Mouse (Mus musculus) c-Kit-positive CD71-negative TER-119-negative erythroid progenitor cells, embryonic 14.5 days (primary cell): ENCODE measurements around the gene Gh.
"Not testable (repeated sequence)": the region's sequence is repeated elsewhere in the genome, so short reads cannot be mapped to it uniquely, and the experiment has no call there.

Source experiments
- DNase-seq: peaks from one replicate; pipeline ENCODE4 v3.0.0-alpha.2; 2013; ENCODE audit warnings: low read depth

Gene Gh

DNA sequence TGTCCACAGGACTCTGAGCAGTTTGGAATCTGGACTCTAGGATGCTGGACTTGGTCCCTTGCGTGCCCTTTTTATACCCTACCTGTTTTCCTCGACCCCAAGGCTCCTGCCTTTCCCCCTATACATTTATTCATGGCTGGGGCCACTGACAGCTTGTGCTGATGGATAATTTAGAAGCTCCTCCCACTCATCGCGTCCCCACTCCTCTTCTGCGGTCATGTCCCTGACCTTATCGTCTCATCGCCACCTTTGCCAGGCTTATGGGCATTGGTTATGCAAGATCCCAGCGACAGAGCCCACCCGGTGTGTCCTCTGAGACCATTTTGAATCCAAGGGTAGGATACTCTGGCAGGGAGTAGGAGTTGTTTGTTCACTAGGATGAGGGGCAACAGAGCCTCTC is at the start of gene Gh:
Gh (minus strand) TSS at position 101 of the 400 bp plus-strand sequence.
- DNase-seq, result no peak

- DNase-seq, result no peak
These were observed 49.6 kb upstream of the Gh start for GRCm38 (mm10) chr11:106351253-106351652.

DNA sequence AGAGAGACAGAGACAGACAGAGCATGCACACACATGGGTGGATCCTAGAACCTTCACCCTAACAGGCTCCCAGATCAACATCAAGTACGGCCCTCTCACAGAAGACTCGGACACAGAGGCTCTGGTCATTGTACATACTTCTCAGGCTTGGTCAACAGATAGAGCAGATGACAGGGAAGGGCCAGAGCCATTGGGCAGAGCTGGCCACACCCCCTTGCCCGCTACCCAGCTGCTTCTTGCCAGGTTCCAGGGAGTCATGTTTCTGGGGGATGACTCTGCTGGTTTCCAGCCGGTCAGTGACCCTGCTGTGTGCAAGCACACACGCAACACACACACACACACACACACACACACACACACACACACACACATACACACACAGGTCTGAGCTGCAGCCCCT is 49.2 kb upstream of the Gh start:
- DNase-seq, result no peak

- no peak for DNase-seq
These were observed 48.1 kb upstream of the Gh start for GRCm38 (mm10) chr11:106349772-106350171.

GRCm38 (mm10) chr11:106344910-106345309 is 43.2 kb upstream of the Gh start:
- no peak for DNase-seq

DNA sequence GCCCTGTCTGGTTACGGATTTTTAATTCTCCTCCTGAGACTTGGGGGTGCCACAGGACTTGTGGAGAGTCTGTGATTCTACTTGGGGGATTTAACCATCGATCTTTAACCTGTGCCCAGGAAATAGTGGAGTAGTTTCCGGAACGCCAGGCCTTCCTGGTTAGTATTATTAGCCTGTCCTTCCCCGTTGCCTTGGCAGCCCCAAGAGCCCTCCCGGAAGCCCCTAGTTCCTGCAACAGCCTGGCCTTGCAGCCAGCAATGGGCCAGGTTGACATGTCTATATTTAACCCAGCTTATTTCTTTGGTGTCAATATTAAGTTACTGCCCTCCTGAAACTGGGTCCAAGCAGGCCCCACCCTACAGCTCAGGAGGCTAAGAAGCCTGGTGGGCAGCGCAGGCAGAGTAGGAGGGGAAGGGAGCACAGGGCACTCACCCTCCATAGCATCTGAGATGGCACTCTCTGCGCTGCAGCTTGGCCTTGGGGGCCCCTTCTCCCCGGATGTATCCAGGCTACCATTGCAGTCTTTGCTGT is 39.4 kb upstream of the Gh start:
- no peak for DNase-seq

GRCm38 (mm10) chr11:106339323-106339722 is 37.7 kb upstream of the Gh start:
- DNase-seq, result not testable (repeated sequence)

- DNase-seq, result no peak
These were observed 37.2 kb upstream of the Gh start for GRCm38 (mm10) chr11:106338870-106339269.

DNA sequence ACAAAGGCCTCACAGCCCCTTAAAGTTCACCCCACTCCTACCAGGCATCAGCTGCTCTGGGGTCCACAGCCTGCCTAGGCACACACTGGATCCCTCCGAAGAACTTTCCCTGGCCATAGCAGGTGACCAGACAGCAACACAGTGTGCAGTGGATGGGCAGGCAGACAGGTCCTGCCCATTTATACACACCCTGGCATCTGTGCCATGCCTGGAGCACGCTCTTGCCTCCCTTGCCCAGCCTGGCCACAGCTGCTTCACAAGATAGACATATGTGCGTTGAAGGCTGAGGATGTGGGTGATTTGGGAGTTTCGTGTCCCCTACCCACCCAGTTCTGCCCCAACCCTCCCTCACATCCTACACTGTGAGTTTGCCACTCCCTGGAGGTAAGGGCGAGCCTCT is 36.4 kb upstream of the Gh start:
- no peak for DNase-seq

- DNase-seq, result no peak
These were observed 32.4 kb upstream of the Gh start for GRCm38 (mm10) chr11:106334066-106334465.

DNA sequence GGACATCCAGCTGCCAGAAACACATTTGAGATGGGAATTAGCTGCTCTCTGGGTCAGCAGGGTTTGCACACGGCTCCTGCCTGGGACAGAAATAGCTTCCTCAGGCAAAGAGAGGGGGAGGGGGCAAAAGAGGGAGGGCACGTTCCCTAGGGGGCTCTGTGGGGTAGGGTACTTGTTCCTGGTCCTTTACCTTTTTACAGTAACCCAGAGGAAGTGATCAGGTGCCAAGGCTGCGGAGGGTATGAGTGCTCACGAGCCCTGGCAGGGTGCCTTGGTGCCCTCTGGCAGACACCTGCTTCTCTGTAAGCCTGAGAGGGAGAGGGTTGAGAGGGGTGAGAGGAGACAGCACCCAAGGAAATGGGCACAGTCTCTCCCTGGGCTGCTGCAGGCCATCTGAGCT is 30.8 kb upstream of the Gh start:
- no peak for DNase-seq

DNA sequence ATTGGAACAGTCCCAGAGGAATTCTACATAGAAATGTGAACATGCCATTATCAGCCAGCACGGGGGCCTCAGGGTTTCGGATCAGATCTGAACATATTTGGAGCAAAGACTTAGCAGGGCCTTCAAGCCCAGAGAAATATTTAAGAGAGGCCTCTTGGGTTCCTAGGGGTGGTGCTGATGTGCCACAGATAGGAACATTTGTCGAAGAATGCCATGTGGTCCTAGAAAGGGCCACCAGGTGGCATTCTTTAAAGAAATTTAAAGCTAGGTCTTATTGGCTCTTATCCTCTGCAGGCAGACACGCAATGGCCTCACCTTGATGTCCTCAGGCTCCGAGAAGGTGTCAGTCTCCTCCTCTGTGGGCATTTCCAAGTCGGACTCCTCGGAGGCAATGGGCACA is 28.0 kb upstream of the Gh start:
- DNase-seq, result peak; percentile 54

- DNase-seq, result no peak
These were observed 27.5 kb upstream of the Gh start for GRCm38 (mm10) chr11:106329128-106329527.

GRCm38 (mm10) chr11:106328521-106328920 is 26.9 kb upstream of the Gh start:
- DNase-seq, result no peak

DNA sequence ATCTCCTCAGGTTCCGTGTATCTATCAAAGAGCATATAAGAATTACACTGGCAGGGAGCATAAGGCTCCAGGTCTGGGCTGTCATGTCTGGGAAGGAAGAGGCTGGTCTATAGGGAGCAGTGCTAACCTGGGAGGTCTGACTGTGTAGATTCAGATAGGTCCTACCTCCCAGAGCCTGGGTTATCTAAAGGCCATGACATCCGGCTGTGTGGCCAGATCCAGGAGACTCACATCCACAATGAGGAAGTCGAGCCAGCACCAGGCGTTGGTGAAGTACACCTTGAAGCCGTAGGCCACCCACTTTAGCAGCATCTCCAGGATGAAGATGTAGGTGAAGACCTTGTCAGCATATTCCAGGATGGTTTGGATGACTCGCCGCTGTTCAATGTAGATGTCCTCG is 24.8 kb upstream of the Gh start:
- DNase-seq, result no peak

GRCm38 (mm10) chr11:106325566-106326206 is 24.0 kb upstream of the Gh start:
- peak; percentile 59 for DNase-seq

GRCm38 (mm10) chr11:106324858-106325257 is 23.2 kb upstream of the Gh start:
- DNase-seq, result no peak

- no peak for DNase-seq
These were observed 17.0 kb upstream of the Gh start for GRCm38 (mm10) chr11:106318406-106319366.

DNA sequence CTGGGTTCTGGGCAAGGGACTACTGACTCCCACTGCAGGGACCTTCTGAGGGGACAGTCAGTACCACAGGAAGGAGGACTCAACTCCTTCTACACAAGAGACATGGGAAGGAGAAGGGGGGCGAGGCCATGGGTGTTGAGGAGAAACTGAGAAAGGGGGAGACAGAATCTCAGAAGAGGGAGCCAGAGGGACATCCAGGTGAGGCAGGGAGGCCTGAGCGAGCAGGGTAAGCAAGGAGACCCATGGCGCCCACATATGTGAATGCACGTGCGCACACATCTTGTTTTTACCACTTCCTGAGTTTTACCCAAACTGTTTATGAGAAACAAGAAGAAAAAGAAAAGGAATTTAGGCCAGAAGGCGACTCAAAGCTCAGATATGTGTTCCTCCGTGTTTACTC is 16.1 kb upstream of the Gh start:
- no peak for DNase-seq

- DNase-seq, result no peak
These were observed 14.8 kb upstream of the Gh start for GRCm38 (mm10) chr11:106316416-106316815.

GRCm38 (mm10) chr11:106314333-106314812 is 12.7 kb upstream of the Gh start, which contains the start of gene Cd79b:
Gene Cd79b, minus strand, starts transcription at chr11:106314762.
- no peak for DNase-seq

GRCm38 (mm10) chr11:106313533-106313932 is 11.9 kb upstream of the Gh start:
- DNase-seq, result no peak

DNA sequence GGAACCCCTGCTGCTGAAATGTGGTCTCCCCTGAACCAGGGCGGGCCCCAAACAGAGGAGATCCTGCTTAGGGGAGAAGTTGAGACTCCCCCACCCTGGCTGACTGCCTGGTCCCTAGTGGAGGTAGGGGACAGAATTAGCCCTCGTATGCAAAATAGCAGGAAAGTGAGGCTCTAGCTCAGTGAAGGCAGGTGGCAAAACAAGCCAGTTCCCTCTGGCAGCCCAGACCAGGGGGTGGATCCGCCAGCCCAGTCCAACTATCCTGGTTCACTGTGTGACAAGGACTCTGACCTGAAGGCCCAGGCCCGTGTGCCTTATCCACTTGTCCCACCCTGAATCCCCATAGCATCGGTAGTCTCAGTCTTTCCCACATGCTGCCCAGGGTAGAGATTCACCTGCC is 8.5 kb upstream of the Gh start:
- DNase-seq, result no peak
